Mouse (Mus musculus): ENCODE measurements around the gene Mast4.

DNA sequence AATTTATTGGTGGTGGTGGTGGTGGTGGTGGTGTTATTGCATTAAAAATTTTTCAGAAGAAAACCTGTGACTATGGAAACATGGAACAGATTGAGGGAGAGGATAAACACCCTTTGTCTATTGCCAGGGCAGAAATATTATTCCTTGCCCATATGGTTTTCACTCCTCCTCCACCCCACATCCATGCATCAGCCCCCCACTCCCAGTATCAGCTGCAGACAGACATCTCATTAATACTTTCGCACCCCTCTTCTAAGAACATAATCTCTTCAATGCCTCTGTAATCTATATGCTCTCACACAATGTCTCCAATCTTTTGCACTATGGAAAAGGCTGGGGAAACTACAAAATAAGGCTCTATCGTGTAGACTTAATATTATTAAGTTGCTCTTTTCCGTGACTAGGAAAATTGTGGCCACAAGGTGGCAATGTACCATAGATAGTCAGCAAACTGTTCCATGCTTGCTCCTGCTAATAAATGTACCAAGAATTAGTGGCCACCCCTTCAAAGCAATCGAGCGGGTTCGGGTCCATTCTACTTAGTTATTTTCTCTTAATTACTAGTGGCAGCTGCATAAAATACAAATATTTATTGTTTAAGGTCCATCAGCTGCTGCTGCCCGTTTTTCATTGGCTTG is 160.6 kb downstream of the Mast4 start:
- TF ChIP-seq CTCF (IDR thresholded peaks at IDR 0.05; ENCODE audit: low read depth) (peak; percentile 67), EP300 (IDR thresholded peaks at IDR 0.05; ENCODE audit: low read depth) (no peak)
